Mouse (Mus musculus): ENCODE data around the gene Alkbh1.

- TF ChIP-seq MXI1 (IDR thresholded peaks at IDR 0.05; ENCODE audit: low read depth, low read length) (no peak), E2F4 (IDR thresholded peaks at IDR 0.05; ENCODE audit: borderline replicate concordance, low read depth, low read length) (no peak), POLR2A (IDR thresholded peaks at IDR 0.05; ENCODE audit: control insufficient read depth in 1 of 2, insufficient read depth in 1 of 2, low read depth in 1 of 2, low read length in 2 of 2, poor library complexity in 1 of 2) (no peak), CHD2 (IDR thresholded peaks at IDR 0.05; ENCODE audit: low read length) (no peak), CHD1 (IDR thresholded peaks at IDR 0.05; ENCODE audit: low read depth, low read length) (no peak), CTCF (IDR thresholded peaks at IDR 0.05 in 2 of 3, conservative IDR thresholded peaks at IDR 0.05 in 1 of 3; ENCODE audit: control insufficient read depth in 1 of 3, insufficient read depth in 1 of 3, low read depth in 2 of 3, low read length in 3 of 3, poor library complexity in 1 of 3, severe bottlenecking in 1 of 3) (peak; percentile 89 to 98 (median 91)), POLR2AphosphoS5 (IDR thresholded peaks at IDR 0.05; ENCODE audit: borderline replicate concordance, low read depth, low read length) (no peak), RAD21 (IDR thresholded peaks at IDR 0.05; ENCODE audit: low read depth, low read length) (peak; percentile 96), GATA1 (IDR thresholded peaks at IDR 0.05; ENCODE audit: low read depth, low read length) (no peak), USF1 (IDR thresholded peaks at IDR 0.05; ENCODE audit: low read depth, low read length) (no peak), EP300 (IDR thresholded peaks at IDR 0.05; ENCODE audit: low read depth in 1 of 2, low read length in 2 of 2) (no peak)
Measured at GRCm38 (mm10) chr12:87413179-87413790, 30.5 kb downstream of the Alkbh1 start.
